Mouse (Mus musculus) lung, embryonic 14.5 days (tissue): ENCODE data around the gene Trmt1. TPM values are rescaled to one million over a fixed set of nuclear protein-coding genes. Genes with fewer than 3 reads are reported as not detected.

Experiments
- ATAC-seq: fragments of 200-750 bp; cut with Nextera tagmentation; 2 replicates; pipeline ENCODE4 v1.8.0; 2017; ENCODE audit warnings: mild to moderate bottlenecking, moderate TSS enrichment, moderate library complexity; ENCODE audit not compliant: insufficient read depth
- DNase-seq: peaks from one replicate; pipeline ENCODE4 v3.0.0-alpha.2; 2015
- H3K27ac ChIP-seq: fragments of 300-500 bp; sonication (generic); 2 replicates; pipeline ENCODE4 v1.5.1; 2014; ENCODE audit warnings: low read depth, mild to moderate bottlenecking, moderate library complexity
- H3K27me3 ChIP-seq: fragments of 300-500 bp; sonication (generic); 2 replicates; pipeline ENCODE4 v1.6.1; 2014; ENCODE audit warnings: low read length, control low read depth; ENCODE audit not compliant: insufficient read depth
- H3K36me3 ChIP-seq: fragments of 300-500 bp; sonication (generic); 2 replicates; pipeline ENCODE4 v1.6.1; 2014; ENCODE audit warnings: control low read depth; ENCODE audit not compliant: insufficient read depth
- H3K4me1 ChIP-seq: fragments of 300-500 bp; sonication (generic); 2 replicates; pipeline ENCODE4 v1.6.1; 2014; ENCODE audit warnings: antibody characterized with exemption, control low read depth; ENCODE audit not compliant: insufficient read depth
- H3K4me2 ChIP-seq: fragments of 300-500 bp; sonication (generic); 2 replicates; pipeline ENCODE4 v1.6.1; 2014; ENCODE audit warnings: mild to moderate bottlenecking
- H3K4me3 ChIP-seq: fragments of 300-500 bp; sonication (generic); 2 replicates; pipeline ENCODE4 v1.5.1; 2014; ENCODE audit warnings: low read depth, low read length
- H3K9ac ChIP-seq: fragments of 300-500 bp; sonication (generic); 2 replicates; pipeline ENCODE4 v1.6.1; 2014
- H3K9me3 ChIP-seq: fragments of 300-500 bp; sonication (generic); 2 replicates; pipeline ENCODE4 v1.6.1; 2016; ENCODE audit warnings: low read depth, low read length, control low read depth
- CTCF ChIP-seq: IDR thresholded peaks from 2 replicates; pipeline ENCODE4 v1.5.1; 2016; ENCODE audit warnings: antibody characterized with exemption, low read depth
- WGBS: fragments of 180-500 bp; shearing (Covaris S2); extraction: QIAGEN DNeasy Blood & Tissue Kit; methylation state at CpG from one replicate; pipeline ENCODE4 v1.1.7; 2014; 5-methylcytosine and 5-hydroxymethylcytosine counted together
- polyA plus RNA-seq: library from polyadenylated mRNA; unstranded; fragments of >200 nt; fragmentation: Nextera tagmentation; extraction: Ambion mirVana; gene quantifications from 2 replicates; pipeline ENCODE4 v1.2.1, GENCODE M21; 2014

Gene Trmt1
- polyA plus RNA-seq, 1 experiment from 2014 or later, result 68.6 TPM

DNA sequence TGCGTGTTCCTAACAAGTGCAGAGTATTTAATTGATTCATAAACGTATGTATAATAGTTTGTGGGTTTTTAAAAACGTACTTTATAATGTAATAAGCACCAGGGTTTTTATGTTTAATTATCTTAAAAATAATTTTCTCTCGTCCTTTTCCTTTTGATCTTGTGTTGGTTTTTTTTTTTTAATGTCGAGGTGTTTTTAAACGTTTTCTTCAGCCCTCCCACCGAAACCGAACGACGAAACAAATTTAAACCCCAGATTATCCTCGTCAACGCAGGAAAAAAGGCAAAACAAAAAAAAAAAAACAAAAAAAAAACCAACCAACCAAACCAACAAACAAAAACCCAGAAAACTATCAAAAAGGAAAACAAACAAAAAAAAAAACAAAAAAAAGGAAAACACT is 19.9 kb downstream of the Trmt1 start:
- Histone ChIP-seq H3K9ac (peak overlapping the region; percentile 42), H3K4me2 (peak overlapping the region; percentile 60), H3K27ac (no peak overlapping the region), H3K4me1 (peaks cover 29% of the 10 kb centered on the region), H3K27me3 (peaks cover 55% of the 10 kb centered on the region), H3K4me3 (peak overlapping the region; percentile 39), H3K36me3 (peaks cover 31% of the 10 kb centered on the region), H3K9me3 (no peaks in the 10 kb centered on the region)
- no peak for TF ChIP-seq CTCF
- DNase-seq, result peak; percentile 12
- no peak for ATAC-seq
- WGBS, result 19% methylated on average over 12 of the region's 12 CpGs

DNA sequence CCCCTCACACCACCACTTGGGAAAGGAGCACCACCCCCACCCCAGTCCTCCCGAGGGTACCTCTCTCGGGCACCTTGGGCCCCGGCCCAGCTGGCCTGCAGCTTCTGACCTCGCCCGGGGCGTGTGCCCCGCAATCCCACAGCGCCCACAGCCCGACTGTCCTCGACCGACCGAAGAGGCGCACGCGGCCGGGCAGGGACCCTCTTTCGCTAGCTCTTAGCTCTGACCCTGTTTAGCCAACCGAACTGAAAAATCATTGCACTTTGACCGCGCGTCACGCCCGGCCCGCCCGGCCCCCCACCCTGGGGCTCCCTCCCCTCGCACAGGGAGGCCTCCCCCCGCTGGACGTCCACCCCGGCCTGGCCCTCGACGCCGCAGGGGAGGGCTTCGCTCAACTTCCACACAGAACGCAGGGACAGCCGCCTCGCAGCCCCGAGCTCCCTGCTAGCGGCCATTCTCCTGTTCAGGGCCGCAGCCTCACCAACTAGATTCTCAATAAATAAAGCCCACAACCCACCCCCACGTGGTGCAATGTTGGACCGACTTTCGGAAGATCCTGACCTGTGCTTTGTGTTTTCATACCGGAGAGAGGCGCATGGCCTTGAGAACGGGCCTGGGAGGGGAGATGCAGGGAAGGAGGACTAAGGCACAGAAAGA is 20.6 kb downstream of the Trmt1 start:
- H3K27ac ChIP-seq, result peak overlapping the region; percentile 59
- 12% methylated on average over 43 of the region's 45 CpGs for WGBS
- peak overlapping the region; percentile 60 for H3K4me2 ChIP-seq
- peak overlapping the region; percentile 30 for H3K4me3 ChIP-seq
- H3K27me3 ChIP-seq, result peaks cover 55% of the 10 kb centered on the region
- ATAC-seq (no peak), DNase-seq (peak; percentile 46)
- H3K36me3 ChIP-seq, result peaks cover 34% of the 10 kb centered on the region
- TF ChIP-seq CTCF, result no peak
- peaks cover 34% of the 10 kb centered on the region for H3K4me1 ChIP-seq
- H3K9ac ChIP-seq, result peak overlapping the region; percentile 45
- H3K9me3 ChIP-seq, result no peaks in the 10 kb centered on the region

DNA sequence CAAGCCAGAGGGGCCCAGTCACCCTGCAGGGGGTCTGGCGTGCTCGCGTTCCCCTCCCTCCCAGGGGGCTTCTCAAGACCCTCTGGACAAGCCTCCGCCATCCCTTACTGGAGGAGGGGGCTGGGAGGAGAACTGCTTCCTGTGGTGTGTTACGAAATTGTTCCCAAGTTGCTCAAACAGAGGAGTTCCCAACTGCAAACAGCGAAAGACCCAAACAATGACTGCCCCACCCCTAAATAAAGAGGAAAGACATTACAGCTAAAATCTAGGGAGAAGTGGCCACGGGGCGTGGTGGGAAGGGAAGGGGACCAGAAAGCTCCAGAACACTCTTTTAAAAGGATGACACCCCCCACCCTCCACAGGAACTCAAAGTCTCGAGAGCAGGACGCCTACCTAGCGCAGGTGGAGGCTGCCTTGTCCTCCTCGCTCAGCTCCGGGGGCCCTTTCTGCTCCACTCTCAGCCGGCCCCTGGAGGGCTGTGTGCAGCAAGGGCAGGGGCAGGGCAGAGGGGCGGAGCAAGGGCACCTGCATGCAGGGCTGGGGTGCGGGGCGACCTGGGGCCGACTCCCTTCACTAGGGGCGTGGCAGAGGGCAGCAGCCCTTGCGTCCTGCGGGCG is 21.3 kb downstream of the Trmt1 start:
- no peaks in the 10 kb centered on the region for H3K9me3 ChIP-seq
- H3K4me1 ChIP-seq, result peaks cover 37% of the 10 kb centered on the region
- peaks cover 51% of the 10 kb centered on the region for H3K27me3 ChIP-seq
- peak overlapping the region; percentile 30 for H3K4me3 ChIP-seq
- WGBS, result 23% methylated on average over 22 of the region's 22 CpGs
- no peak for TF ChIP-seq CTCF
- DNase-seq, result peak; percentile 67
- H3K36me3 ChIP-seq, result peaks cover 34% of the 10 kb centered on the region
- ATAC-seq, result no peak
- H3K27ac ChIP-seq, result peak overlapping the region; percentile 59
- H3K4me2 ChIP-seq, result peak overlapping the region; percentile 60
- H3K9ac ChIP-seq, result peak overlapping the region; percentile 45

DNA sequence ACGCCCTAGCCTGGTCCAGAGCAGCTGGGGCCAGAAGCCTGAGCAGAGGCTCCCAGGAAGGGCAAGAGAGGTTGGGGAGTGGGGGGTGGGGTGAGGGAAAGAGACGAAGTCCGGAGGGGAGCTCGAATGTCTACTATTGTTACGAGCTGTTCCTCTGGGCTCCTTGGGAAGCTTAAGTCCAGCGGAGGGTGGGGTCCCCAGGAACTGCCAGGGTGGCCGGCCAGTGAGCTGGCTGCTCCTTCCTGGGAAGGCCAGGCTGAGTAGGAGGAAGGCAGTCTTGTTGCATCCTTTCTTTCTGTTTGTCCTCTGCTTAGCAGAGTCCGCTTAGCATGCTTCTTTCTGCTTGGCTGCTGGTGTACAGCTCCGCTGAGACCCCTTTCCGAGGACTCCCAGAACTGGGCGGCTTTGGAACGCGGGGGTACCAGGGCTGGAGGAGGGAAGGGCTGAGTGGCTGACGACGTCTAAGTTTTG is 22.0 kb downstream of the Trmt1 start:
- H3K9ac ChIP-seq, result 0 out of 2 replicates have a peak overlapping the region, but pooled peaks have one; percentile 45
- no peaks in the 10 kb centered on the region for H3K9me3 ChIP-seq
- WGBS, result 30% methylated on average over 15 of the region's 15 CpGs
- ATAC-seq, result no peak
- H3K36me3 ChIP-seq, result peaks cover 34% of the 10 kb centered on the region
- peak overlapping the region; percentile 60 for H3K4me2 ChIP-seq
- H3K27ac ChIP-seq, result peak overlapping the region; percentile 59
- peak overlapping the region; percentile 30 for H3K4me3 ChIP-seq
- peaks cover 40% of the 10 kb centered on the region for H3K4me1 ChIP-seq
- H3K27me3 ChIP-seq, result peaks cover 49% of the 10 kb centered on the region
- DNase-seq, result peak; percentile 4
- no peak for TF ChIP-seq CTCF

DNA sequence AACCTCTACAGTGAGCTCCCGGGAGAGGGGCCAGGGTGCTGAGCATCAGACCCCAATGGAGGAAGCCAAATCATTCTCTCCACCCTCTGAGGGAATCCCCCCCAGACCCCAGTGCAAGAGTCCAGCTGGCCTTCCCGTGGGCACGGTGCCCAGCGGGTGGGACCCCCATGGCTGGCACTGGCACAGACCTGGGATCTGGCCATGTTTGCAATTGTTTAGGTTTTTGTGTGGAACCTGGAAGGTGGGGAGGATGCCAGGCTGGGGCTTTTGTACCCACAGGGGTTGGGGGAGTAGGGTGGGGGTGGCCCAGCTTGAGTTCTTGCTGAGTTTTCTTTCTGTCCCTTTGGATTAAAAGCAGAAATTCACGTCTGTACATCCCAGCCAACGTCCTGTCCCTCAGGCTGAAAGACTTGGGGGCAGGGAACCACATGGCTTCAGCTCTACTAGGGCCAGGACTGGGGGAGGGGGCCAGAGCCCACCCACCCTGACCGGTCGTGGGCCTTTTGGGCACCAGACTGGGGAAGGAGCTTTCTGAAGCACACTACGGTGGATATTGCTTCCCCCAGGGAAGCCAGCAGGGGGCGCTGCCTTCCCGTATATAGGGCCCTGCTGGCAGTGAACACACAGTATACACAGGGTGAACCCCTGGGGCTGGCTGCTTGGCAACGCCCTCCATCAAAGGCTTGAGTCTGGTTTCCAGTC is 22.8 kb downstream of the Trmt1 start:
- Histone ChIP-seq H3K4me1 (peaks cover 49% of the 10 kb centered on the region), H3K9ac (peak overlapping the region; percentile 16; the same call in 1 of the 2 replicates), H3K4me2 (peak overlapping the region; percentile 23; the same call in 1 of the 2 replicates), H3K36me3 (peaks cover 36% of the 10 kb centered on the region), H3K9me3 (no peaks in the 10 kb centered on the region), H3K4me3 (no peak overlapping the region; the same call in 1 of the 2 replicates), H3K27ac (peak overlapping the region; percentile 36; the same call in 1 of the 2 replicates), H3K27me3 (peaks cover 41% of the 10 kb centered on the region)
- 18% methylated on average over 12 of the region's 12 CpGs for WGBS
- ATAC-seq (peak; percentile 48), DNase-seq (peak; percentile 96)
- peak; percentile 97 for TF ChIP-seq CTCF

DNA sequence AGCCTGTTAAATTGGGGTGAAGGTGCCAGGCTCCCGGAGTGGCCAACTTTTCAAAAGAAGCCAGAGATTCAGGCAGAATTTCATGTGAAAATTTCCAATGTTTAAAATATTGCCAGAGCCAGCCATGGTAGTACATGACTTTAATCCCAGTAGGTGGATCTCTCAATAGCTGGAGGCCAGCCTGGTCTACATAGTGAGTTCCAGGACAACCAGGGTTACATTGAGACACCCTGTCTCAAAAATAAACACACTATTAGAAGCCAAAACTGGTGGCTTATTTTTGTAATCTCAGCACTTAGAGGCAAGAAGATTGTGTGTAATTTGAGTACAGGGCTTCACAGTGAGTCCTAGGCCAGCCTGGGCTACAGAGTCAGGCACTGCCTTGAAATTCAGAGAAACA is 23.8 kb downstream of the Trmt1 start:
- no peak overlapping the region for H3K27ac ChIP-seq

DNA sequence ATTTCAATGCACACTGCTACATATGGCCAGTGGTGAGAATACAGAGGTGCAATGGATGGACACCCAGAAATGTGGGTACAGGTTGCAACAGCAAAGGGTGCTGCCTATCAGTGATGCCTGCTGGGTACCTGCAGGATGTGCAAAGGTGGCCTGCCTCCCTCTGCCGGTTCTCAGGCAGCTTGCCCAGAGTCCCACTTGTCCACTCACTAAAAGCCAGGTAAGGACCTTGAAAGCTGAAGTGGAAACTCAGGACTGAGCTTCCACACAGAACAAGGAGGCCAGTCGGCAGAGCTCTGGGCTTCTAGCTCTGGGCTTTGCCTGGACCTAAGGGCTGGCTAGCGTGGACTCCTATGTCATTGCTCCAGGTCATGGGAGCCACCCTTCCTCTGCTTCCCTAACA is 25.2 kb downstream of the Trmt1 start:
- no peak overlapping the region for H3K4me3 ChIP-seq
- peak overlapping the region; percentile 52; the same call in 1 of the 2 replicates for H3K4me2 ChIP-seq
- peaks cover 53% of the 10 kb centered on the region for H3K4me1 ChIP-seq
- H3K27ac ChIP-seq, result peak overlapping the region; percentile 95
- H3K27me3 ChIP-seq, result peaks cover 25% of the 10 kb centered on the region
- no peaks in the 10 kb centered on the region for H3K9me3 ChIP-seq
- H3K36me3 ChIP-seq, result peaks cover 45% of the 10 kb centered on the region
- 33% methylated on average over 3 of the region's 3 CpGs for WGBS
- H3K9ac ChIP-seq, result peak overlapping the region; percentile 41; the same call in 1 of the 2 replicates
- TF ChIP-seq CTCF, result peak; percentile 20
- no peak for DNase-seq
- ATAC-seq, result no peak

More for the DNA sequence above, 23.8 kb downstream of the Trmt1 start:
- Histone ChIP-seq H3K9ac (no peak overlapping the region), H3K4me3 (no peak overlapping the region), H3K9me3 (no peaks in the 10 kb centered on the region), H3K4me2 (no peak overlapping the region), H3K36me3 (peaks cover 38% of the 10 kb centered on the region), H3K4me1 (peaks cover 57% of the 10 kb centered on the region), H3K27me3 (peaks cover 31% of the 10 kb centered on the region)
- no peak for ATAC-seq
- DNase-seq, result no peak
- 92% methylated on average over 1 of the region's 1 CpGs for WGBS
- no peak for TF ChIP-seq CTCF
